Mouse (Mus musculus) hindbrain, embryonic 11.5 days (tissue): Measurements from ENCODE around the gene Arpc2. TPM values are rescaled to one million over a fixed set of nuclear protein-coding genes. Genes with fewer than 3 reads are reported as not detected.

ENCODE experiments used
- ATAC-seq: fragments of 200-750 bp; cut with Nextera tagmentation; 2 replicates; pipeline ENCODE4 v1.8.0; 2017; ENCODE audit warnings: mild to moderate bottlenecking, moderate TSS enrichment, moderate library complexity; ENCODE audit not compliant: low FRiP score
- DNase-seq: peaks from one replicate; pipeline ENCODE4 v3.0.0-alpha.2; 2015; ENCODE audit warnings: low spot score
- H3K27ac ChIP-seq: fragments of 300-500 bp; sonication (generic); 2 replicates; pipeline ENCODE4 v1.5.1; 2014; ENCODE audit warnings: mild to moderate bottlenecking, low read depth, low read length
- H3K27me3 ChIP-seq: fragments of 300-500 bp; sonication (generic); 2 replicates; pipeline ENCODE4 v1.6.1; 2014; ENCODE audit warnings: mild to moderate bottlenecking, low read length, moderate library complexity, mixed read lengths; ENCODE audit not compliant: control insufficient read depth, insufficient read depth
- H3K36me3 ChIP-seq: fragments of 300-500 bp; sonication (generic); 2 replicates; pipeline ENCODE4 v1.6.1; 2014; ENCODE audit warnings: mild to moderate bottlenecking, low read length, moderate library complexity, mixed read lengths; ENCODE audit not compliant: control insufficient read depth, insufficient read depth
- H3K4me1 ChIP-seq: fragments of 300-500 bp; sonication (generic); replicated peaks from 2 replicates; pipeline ENCODE4 v1.6.1; 2014; ENCODE audit warnings: low read length, mixed read lengths; ENCODE audit not compliant: control insufficient read depth, insufficient read depth
- H3K4me2 ChIP-seq: fragments of 300-500 bp; sonication (generic); replicated peaks from 2 replicates; pipeline ENCODE4 v1.6.1; 2014; ENCODE audit warnings: mild to moderate bottlenecking, low read depth, low read length
- H3K4me3 ChIP-seq: fragments of 300-500 bp; sonication (generic); 2 replicates; pipeline ENCODE4 v1.5.1; 2014; ENCODE audit warnings: low read depth, low read length
- H3K9ac ChIP-seq: fragments of 300-500 bp; sonication (generic); 2 replicates; pipeline ENCODE4 v1.6.1; 2014; ENCODE audit warnings: low read depth, low read length
- H3K9me3 ChIP-seq: fragments of 300-500 bp; sonication (generic); 2 replicates; pipeline ENCODE4 v1.6.1; 2016; ENCODE audit warnings: low read length; ENCODE audit not compliant: control insufficient read depth
- WGBS: fragments of 180-500 bp; shearing (Covaris S2); extraction: QIAGEN DNeasy Blood & Tissue Kit; methylation state at CpG from one replicate; pipeline ENCODE4 v1.1.7; 2014; 5-methylcytosine and 5-hydroxymethylcytosine counted together
- polyA plus RNA-seq: library from polyadenylated mRNA; unstranded; fragments of >200 nt; fragmentation: Nextera tagmentation; extraction: Ambion mirVana; gene quantifications from 2 replicates; pipeline ENCODE4 v1.2.1, GENCODE M21; 2014

Gene Arpc2
- polyA plus RNA-seq, 1 experiment from 2014 or later: 330 TPM

DNA sequence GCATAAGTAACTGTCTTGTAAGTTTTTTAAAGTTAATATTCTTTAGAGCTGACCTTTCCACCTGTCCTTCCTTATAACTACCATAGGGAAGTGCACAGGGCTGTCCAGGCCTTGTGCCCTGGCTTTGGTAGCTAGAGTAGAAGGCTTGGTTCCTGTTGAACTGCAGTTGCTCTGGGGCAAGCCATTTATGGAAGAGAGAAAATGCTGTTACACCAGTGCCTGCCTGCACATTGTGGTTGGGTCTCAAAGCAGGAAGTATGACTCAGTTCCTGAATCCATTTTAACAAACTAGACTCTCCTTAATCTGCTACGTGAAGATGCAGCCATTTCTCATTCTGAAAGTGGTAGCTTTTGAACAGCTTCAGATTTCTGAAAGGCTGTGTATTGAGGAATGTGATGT is 12.9 kb downstream of the Arpc2 start:
- WGBS: 83% methylated on average over 1 of the region's 1 CpGs
- Histone ChIP-seq H3K4me1 (no peaks in the 10 kb centered on the region), H3K4me3 (no peak overlapping the region), H3K9me3 (no peaks in the 10 kb centered on the region), H3K4me2 (no peak overlapping the region), H3K27ac (no peak overlapping the region), H3K27me3 (no peaks in the 10 kb centered on the region), H3K36me3 (peaks cover 8% of the 10 kb centered on the region), H3K9ac (no peak overlapping the region)
- DNase-seq (no peak), ATAC-seq (no peak)

- no peak for DNase-seq
- H3K4me2 ChIP-seq: no peak overlapping the region
- H3K4me3 ChIP-seq: no peak overlapping the region
- ATAC-seq: no peak
- no peaks in the 10 kb centered on the region for H3K9me3 ChIP-seq
- 87% methylated on average over 5 of the region's 5 CpGs for WGBS
- peaks cover 8% of the 10 kb centered on the region for H3K36me3 ChIP-seq
- no peak overlapping the region for H3K27ac ChIP-seq
- H3K9ac ChIP-seq: no peak overlapping the region
- H3K27me3 ChIP-seq: no peaks in the 10 kb centered on the region
- no peaks in the 10 kb centered on the region for H3K4me1 ChIP-seq
Observed at GRCm38 (mm10) chr1:74249331-74249980, 13.6 kb downstream of the Arpc2 start.

DNA sequence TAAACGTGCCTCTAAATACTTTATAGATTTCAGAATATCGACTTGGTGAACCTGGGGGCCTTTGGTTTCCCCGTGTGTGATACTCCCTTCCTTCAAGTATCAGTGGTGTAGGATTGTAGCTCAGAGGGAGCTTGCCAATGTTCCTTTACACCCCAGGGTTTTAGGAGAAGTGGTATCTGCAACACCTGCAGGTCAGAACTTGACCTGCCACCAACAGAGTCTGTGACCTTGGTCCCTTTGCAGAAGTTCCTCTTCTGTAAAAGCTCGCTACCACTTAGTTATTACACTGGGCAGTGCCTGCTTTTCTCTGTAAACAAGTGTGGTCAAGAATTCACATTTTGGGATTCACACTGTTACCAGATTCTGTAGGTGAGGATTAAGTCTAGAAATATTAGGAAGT is 14.2 kb downstream of the Arpc2 start:
- no peaks in the 10 kb centered on the region for H3K9me3 ChIP-seq
- H3K4me1 ChIP-seq: no peaks in the 10 kb centered on the region
- ATAC-seq (no peak), DNase-seq (no peak)
- H3K4me3 ChIP-seq: no peak overlapping the region
- 91% methylated on average over 4 of the region's 4 CpGs for WGBS
- no peak overlapping the region for H3K27ac ChIP-seq
- H3K4me2 ChIP-seq: no peak overlapping the region
- no peaks in the 10 kb centered on the region for H3K27me3 ChIP-seq
- H3K36me3 ChIP-seq: peaks cover 8% of the 10 kb centered on the region
- H3K9ac ChIP-seq: no peak overlapping the region

DNA sequence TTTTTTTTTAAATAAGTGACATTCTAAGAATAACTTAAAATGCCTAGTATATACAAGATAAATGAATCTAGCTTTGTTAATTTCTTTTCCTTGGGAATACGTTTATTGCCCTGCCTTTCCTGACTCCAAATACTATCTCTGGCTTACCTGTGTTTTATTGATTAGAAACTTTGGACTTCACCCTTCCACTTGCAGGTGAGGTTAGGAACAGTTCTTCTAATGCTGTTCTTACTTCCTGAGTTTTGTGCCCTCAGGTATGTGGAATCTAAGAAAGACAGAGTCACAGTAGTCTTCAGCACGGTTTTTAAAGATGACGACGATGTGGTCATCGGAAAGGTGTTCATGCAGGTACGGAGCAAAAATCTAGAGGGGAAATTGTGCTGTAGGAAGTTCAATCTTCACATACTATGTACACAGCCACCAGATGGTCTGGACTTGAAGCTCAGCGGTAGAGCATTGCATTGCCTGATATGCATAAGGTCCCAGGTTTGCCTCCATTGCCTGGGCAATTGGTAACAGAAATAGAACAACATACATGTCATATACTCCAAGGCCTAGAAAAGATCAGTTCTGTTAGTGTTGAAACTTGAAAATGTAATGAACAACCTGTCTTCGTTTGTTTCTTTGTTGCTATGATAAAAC is 19.9 kb downstream of the Arpc2 start:
- no peak for DNase-seq
- Histone ChIP-seq H3K9me3 (no peaks in the 10 kb centered on the region), H3K27me3 (no peaks in the 10 kb centered on the region), H3K4me1 (no peaks in the 10 kb centered on the region), H3K27ac (no peak overlapping the region), H3K9ac (no peak overlapping the region), H3K4me2 (no peak overlapping the region), H3K4me3 (no peak overlapping the region), H3K36me3 (peaks cover 10% of the 10 kb centered on the region)
- no peak for ATAC-seq
- WGBS: 96% methylated on average over 8 of the region's 8 CpGs

GRCm38 (mm10) chr1:74256782-74257181 is 20.9 kb downstream of the Arpc2 start:
- Histone ChIP-seq H3K4me3 (no peak overlapping the region), H3K4me2 (no peak overlapping the region), H3K27ac (no peak overlapping the region), H3K4me1 (no peaks in the 10 kb centered on the region), H3K36me3 (peaks cover 5% of the 10 kb centered on the region), H3K9ac (no peak overlapping the region), H3K27me3 (no peaks in the 10 kb centered on the region), H3K9me3 (no peaks in the 10 kb centered on the region)
- DNase-seq (no peak), ATAC-seq (no peak)
- WGBS: 79% methylated on average over 4 of the region's 4 CpGs

- Histone ChIP-seq H3K9ac (no peak overlapping the region), H3K4me3 (no peak overlapping the region), H3K9me3 (no peaks in the 10 kb centered on the region), H3K27ac (no peak overlapping the region), H3K36me3 (peaks cover 15% of the 10 kb centered on the region), H3K4me2 (no peak overlapping the region), H3K4me1 (no peaks in the 10 kb centered on the region), H3K27me3 (no peaks in the 10 kb centered on the region)
- no peak for ATAC-seq
- DNase-seq: no peak
- WGBS: 96% methylated on average over 6 of the region's 6 CpGs
Observed at GRCm38 (mm10) chr1:74262510-74262909, 26.6 kb downstream of the Arpc2 start.

GRCm38 (mm10) chr1:74268750-74269149 is 32.9 kb downstream of the Arpc2 start:
- H3K9me3 ChIP-seq: no peaks in the 10 kb centered on the region
- no peak overlapping the region for H3K4me2 ChIP-seq
- H3K36me3 ChIP-seq: peaks cover 7% of the 10 kb centered on the region; the same call in 1 of the 2 replicates
- no peaks in the 10 kb centered on the region for H3K4me1 ChIP-seq
- H3K4me3 ChIP-seq: no peak overlapping the region
- H3K27ac ChIP-seq: no peak overlapping the region
- ATAC-seq: no peak
- no peaks in the 10 kb centered on the region for H3K27me3 ChIP-seq
- H3K9ac ChIP-seq: no peak overlapping the region
- 89% methylated on average over 8 of the region's 8 CpGs for WGBS
- no peak for DNase-seq

DNA sequence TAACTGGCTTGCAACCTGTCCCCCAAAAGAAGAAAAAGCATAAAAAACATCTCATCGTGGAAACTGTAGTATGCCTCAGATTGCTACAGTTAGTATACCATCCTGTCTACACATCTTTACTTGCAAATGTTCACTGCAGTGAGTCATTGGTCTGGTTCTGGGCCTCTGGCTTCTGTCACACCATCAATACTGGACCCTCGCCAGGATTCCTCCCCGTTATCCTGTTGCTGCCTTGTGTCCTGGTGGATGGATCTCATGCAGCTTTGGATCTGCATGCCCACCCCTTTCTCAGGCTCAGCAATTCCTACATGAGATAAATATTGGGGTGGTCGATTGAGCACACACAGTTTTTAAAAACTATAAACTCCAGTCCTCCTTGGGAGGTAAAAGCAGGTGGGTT is 35.8 kb downstream of the Arpc2 start:
- H3K4me2 ChIP-seq: no peak overlapping the region
- H3K27me3 ChIP-seq: no peaks in the 10 kb centered on the region
- ATAC-seq (no peak), DNase-seq (no peak)
- no peaks in the 10 kb centered on the region for H3K4me1 ChIP-seq
- H3K36me3 ChIP-seq: no peaks in the 10 kb centered on the region
- 89% methylated on average over 4 of the region's 4 CpGs for WGBS
- H3K9me3 ChIP-seq: no peaks in the 10 kb centered on the region
- H3K9ac ChIP-seq: no peak overlapping the region
- no peak overlapping the region for H3K4me3 ChIP-seq
- no peak overlapping the region for H3K27ac ChIP-seq

DNA sequence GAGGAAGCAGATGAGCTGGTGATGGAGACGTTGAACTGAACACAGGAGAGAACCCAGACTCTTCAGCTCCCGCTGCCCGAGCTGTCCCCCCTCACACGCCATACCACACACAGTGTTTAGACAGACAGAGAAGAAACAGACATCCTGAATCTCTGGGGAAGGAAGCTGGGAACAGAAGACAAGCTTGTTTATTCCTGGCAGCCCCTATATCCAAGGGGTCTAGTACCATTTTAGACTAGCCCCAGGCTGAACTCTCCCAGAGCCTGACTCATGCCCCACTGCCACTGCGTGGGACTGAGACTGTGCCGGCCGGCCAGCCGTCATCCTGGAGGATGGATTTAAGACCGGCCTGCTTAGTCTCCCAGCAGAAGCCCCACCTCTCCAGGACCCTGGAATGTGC is 39.1 kb downstream of the Arpc2 start:
- Histone ChIP-seq H3K27me3 (no peaks in the 10 kb centered on the region), H3K9ac (no peak overlapping the region), H3K4me3 (no peak overlapping the region), H3K27ac (no peak overlapping the region), H3K4me1 (no peaks in the 10 kb centered on the region), H3K36me3 (no peaks in the 10 kb centered on the region), H3K4me2 (no peak overlapping the region), H3K9me3 (no peaks in the 10 kb centered on the region)
- no peak for ATAC-seq
- no peak for DNase-seq
- WGBS: 54% methylated on average over 9 of the region's 9 CpGs
